Mouse (Mus musculus) small intestine, adult 10 weeks (tissue): ENCODE measurements around the gene Atg7. TPM values are rescaled to one million over a fixed set of nuclear protein-coding genes. Genes with fewer than 3 reads are reported as not detected.

Source experiments
- polyA plus RNA-seq: library from polyadenylated mRNA; stranded (reverse); fragments of 350-450 nt; fragmentation: Illumina TruSeq; extraction: RNeasy Lipid Tissue Mini Kit (QIAGEN cat#74804); gene quantifications from one replicate; pipeline ENCODE4 v1.2.3, GENCODE M21; 2014; ENCODE audit warnings: low replicate concordance

The Atg7 gene
- 1.3 TPM for polyA plus RNA-seq

GRCm38 (mm10) chr6:114642601-114643528 lies at the start of gene Atg7:
Atg7 (plus strand) TSS chr6:114643097.

Other genes starting within 250 kb of the Atg7 start
- gene Hrh1, start 245.2 kb upstream of the Atg7 start, polyA plus RNA-seq = 0.22 TPM